14 mouse cellular contexts compared by ENCODE assay signal in genomic region chr12:31936657-31937300, GRCm38 (mm10). TPM values are rescaled to one million over a fixed set of nuclear protein-coding genes. Genes with fewer than 3 reads are reported as not detected.
DNase-seq lines count a peak whose midpoint lies in the region; ATAC-seq and TF ChIP-seq lines count a peak whose summit lies in the region.
"Had no signal": no experiment of that assay in that cellular context is flagged by ENCODE, and none has a peak within 500 bp of the region (broad histone marks: within the 10 kb centered on the region; RNA-seq: fewer than 3 reads in every experiment).

No protein-coding gene starts in this region.

- H3K27ac ChIP-seq in bone marrow macrophage, adult 2 months (ENCODE audit: insufficient read depth, low read depth, low read length), result peak overlapping the region; percentile 66
- H3K27ac ChIP-seq in embryonic facial prominence, embryonic 14.5 days (replicated peaks; ENCODE audit: low read depth, low read length), result no peak overlapping the region
- no peak overlapping the region for H3K27ac ChIP-seq in limb, embryonic 14.5 days (replicated peaks; ENCODE audit: low read depth, low read length)
- H3K27ac ChIP-seq in heart, embryonic 10.5 days, result no peak overlapping the region
- no peak overlapping the region for H3K27ac ChIP-seq in intestine, embryonic 16.5 days (ENCODE audit: low read length)
- H3K27ac ChIP-seq: liver, embryonic 14.5 days had no signal

- ATAC-seq in embryonic facial prominence, embryonic 14.5 days (ENCODE audit: low read depth), result no peak
- ATAC-seq in limb, embryonic 14.5 days (ENCODE audit: low FRiP score, low read depth), result no peak
- no peak for ATAC-seq in erythroblast, adult 5-6 weeks (replicated peaks; ENCODE audit: low FRiP score, poor library complexity, severe bottlenecking)
- ATAC-seq in intestine, embryonic 16.5 days, result no peak
- ATAC-seq: midbrain, embryonic 16.5 days had no signal

- peaks cover 90% of the 10 kb centered on the region for H3K36me3 ChIP-seq in embryonic facial prominence, embryonic 14.5 days (ENCODE audit: control insufficient read depth, insufficient read depth, low read length)
- peaks cover 82% of the 10 kb centered on the region for H3K36me3 ChIP-seq in limb, embryonic 14.5 days (ENCODE audit: control insufficient read depth, insufficient read depth, low read length)
- peaks cover 85% of the 10 kb centered on the region for H3K36me3 ChIP-seq in heart, embryonic 10.5 days
- peaks cover 14% of the 10 kb centered on the region for H3K36me3 ChIP-seq in intestine, embryonic 16.5 days (ENCODE audit: control insufficient read depth, insufficient read depth, low read length)

- no peak for TF ChIP-seq CTCF in bone marrow macrophage, adult 2 months (IDR thresholded peaks at IDR 0.05; ENCODE audit: low read depth, low read length)

- no peaks in the 10 kb centered on the region for H3K27me3 ChIP-seq in embryonic facial prominence, embryonic 14.5 days (replicated peaks; ENCODE audit: control insufficient read depth, insufficient read depth, low read length)
- no peaks in the 10 kb centered on the region for H3K27me3 ChIP-seq in limb, embryonic 14.5 days (ENCODE audit: control insufficient read depth, insufficient read depth, low read length)
- no peaks in the 10 kb centered on the region for H3K27me3 ChIP-seq in heart, embryonic 10.5 days (ENCODE audit: insufficient read depth, poor library complexity, severe bottlenecking)
- H3K27me3 ChIP-seq in intestine, embryonic 16.5 days (replicated peaks; ENCODE audit: control insufficient read depth, insufficient read depth, low read length), result no peaks in the 10 kb centered on the region

- no peaks in the 10 kb centered on the region for H3K9me3 ChIP-seq in embryonic facial prominence, embryonic 14.5 days (ENCODE audit: control insufficient read depth, low read length)
- H3K9me3 ChIP-seq in limb, embryonic 14.5 days (ENCODE audit: control insufficient read depth, low read length), result no peaks in the 10 kb centered on the region
- H3K9me3 ChIP-seq in heart, embryonic 10.5 days, result no peaks in the 10 kb centered on the region
- no peaks in the 10 kb centered on the region for H3K9me3 ChIP-seq in intestine, embryonic 16.5 days (ENCODE audit: control insufficient read depth, low read length)

- peak; percentile 55 for DNase-seq in ES-CJ7 (ENCODE audit: low read depth, low spot score)
- peak; percentile 71 for DNase-seq in embryonic facial prominence, embryonic 14.5 days (ENCODE audit: low spot score)
- DNase-seq in limb, embryonic 14.5 days (ENCODE audit: low spot score), result peak; percentile 58
- no peak for DNase-seq in heart, embryonic 10.5 days (ENCODE audit: low spot score)
- DNase-seq: adrenal gland, postnatal 10 days; cerebellum, adult 18-20 months; kidney, adult 2 months; kidney, postnatal 4 days; thymus, adult 18-20 months had no signal

- no peak overlapping the region for H3K9ac ChIP-seq in embryonic facial prominence, embryonic 14.5 days (ENCODE audit: low read depth, low read length)
- no peak overlapping the region for H3K9ac ChIP-seq in limb, embryonic 14.5 days (ENCODE audit: low read depth, low read length, severe bottlenecking)
- H3K9ac ChIP-seq in intestine, embryonic 16.5 days (ENCODE audit: low read depth, low read length), result no peak overlapping the region
- H3K9ac ChIP-seq: liver, embryonic 14.5 days had no signal

- no peak overlapping the region for H3K4me3 ChIP-seq in bone marrow macrophage, adult 2 months (ENCODE audit: insufficient read depth, low read length)
- no peak overlapping the region for H3K4me3 ChIP-seq in embryonic facial prominence, embryonic 14.5 days (ENCODE audit: low read depth, low read length)
- H3K4me3 ChIP-seq in limb, embryonic 14.5 days (replicated peaks; ENCODE audit: low read length), result no peak overlapping the region
- no peak overlapping the region for H3K4me3 ChIP-seq in heart, embryonic 10.5 days
- no peak overlapping the region for H3K4me3 ChIP-seq in intestine, embryonic 16.5 days (ENCODE audit: low read length)

- peaks cover 25% of the 10 kb centered on the region for H3K4me1 ChIP-seq in bone marrow macrophage, adult 2 months (ENCODE audit: control insufficient read depth, insufficient read depth, low read length)
- no peaks in the 10 kb centered on the region for H3K4me1 ChIP-seq in embryonic facial prominence, embryonic 14.5 days (ENCODE audit: control insufficient read depth, insufficient read depth, low read length)
- no peaks in the 10 kb centered on the region for H3K4me1 ChIP-seq in limb, embryonic 14.5 days (ENCODE audit: control insufficient read depth, insufficient read depth, low read length)
- H3K4me1 ChIP-seq in heart, embryonic 10.5 days, result no peaks in the 10 kb centered on the region
- H3K4me1 ChIP-seq in intestine, embryonic 16.5 days (ENCODE audit: control insufficient read depth, insufficient read depth, low read length), result no peaks in the 10 kb centered on the region

- 26% methylated on average over 6 of the region's 6 CpGs for WGBS in embryonic facial prominence, embryonic 14.5 days
- 24% methylated on average over 6 of the region's 6 CpGs for WGBS in limb, embryonic 14.5 days
- 48% methylated on average over 6 of the region's 6 CpGs for WGBS in heart, embryonic 10.5 days
- 55% methylated on average over 6 of the region's 6 CpGs for WGBS in intestine, embryonic 16.5 days

- TF ChIP-seq POLR2A in bone marrow macrophage, adult 2 months (IDR thresholded peaks at IDR 0.05; ENCODE audit: borderline replicate concordance, low read depth, low read length), result no peak
- no peak for TF ChIP-seq POLR2A in limb, embryonic 14.5 days (IDR thresholded peaks at IDR 0.05; ENCODE audit: borderline replicate concordance, extremely low read depth, insufficient read depth, insufficient read length)

- H3K4me2 ChIP-seq in embryonic facial prominence, embryonic 14.5 days (ENCODE audit: low read depth, low read length), result no peak overlapping the region
- H3K4me2 ChIP-seq in limb, embryonic 14.5 days (replicated peaks; ENCODE audit: low read depth, low read length, severe bottlenecking), result no peak overlapping the region
- no peak overlapping the region for H3K4me2 ChIP-seq in intestine, embryonic 16.5 days (ENCODE audit: low read depth, low read length)

RNA-seq across cellular contexts. Expression of gene Hbp1, which starts 13.6 kb away (rescaled TPM):
- 89.7 and 112 TPM in 2 replicates for polyA plus RNA-seq in bone marrow macrophage, adult 2 months (2012; ENCODE audit: insufficient read depth, insufficient read length, missing spikeins)
- polyA plus RNA-seq in embryonic facial prominence, embryonic 14.5 days (2014; fragmentation: Nextera tagmentation; extraction: Ambion mirVana), result 116 and 129 TPM in 2 replicates
- 102 and 122 TPM in 2 replicates for polyA plus RNA-seq in limb, embryonic 14.5 days (2012; rRNA removed)
- polyA plus RNA-seq in limb, embryonic 14.5 days (2014; fragmentation: Nextera tagmentation; extraction: Ambion mirVana), result 142 and 157 TPM in 2 replicates
- 84.4 and 84.7 TPM in 2 replicates for polyA plus RNA-seq in heart, embryonic 10.5 days (2016; fragmentation: Nextera tagmentation; extraction: Ambion mirVana)
- total RNA-seq in erythroblast, adult 5-6 weeks (2015; ENCODE audit: low replicate concordance), result 323 and 325 TPM in 2 replicates
- total RNA-seq in erythroblast, adult 5-6 weeks (2017; ENCODE audit: low replicate concordance), result 332 and 347 TPM in 2 replicates
- 82.1 and 82.8 TPM in 2 replicates for polyA plus RNA-seq in intestine, embryonic 16.5 days (2015; fragmentation: Nextera tagmentation; extraction: Ambion mirVana)
